Comparison of ENCODE assay signal across 24 mouse cellular contexts in genomic region chr7:130555597-130555996, GRCm38 (mm10). TPM values are rescaled to one million over a fixed set of nuclear protein-coding genes. Genes with fewer than 3 reads are reported as not detected.
DNase-seq lines count a peak whose midpoint lies in the region; ATAC-seq lines count a peak whose summit lies in the region.
"Had no signal": no experiment of that assay in that cellular context is flagged by ENCODE, and none has a peak within 500 bp of the region (broad histone marks: within the 10 kb centered on the region; RNA-seq: fewer than 3 reads in every experiment).

No protein-coding gene starts in this region.

- peaks cover 3% of the 10 kb centered on the region; the same call in 1 of the 2 replicates for H3K4me1 ChIP-seq in heart, embryonic 11.5 days (ENCODE audit: control insufficient read depth, insufficient read depth, low read length)
- H3K4me1 ChIP-seq in lung, embryonic 15.5 days: 0 out of 2 replicates have a peak, but pooled peaks cover 2% of the 10 kb centered on the region
- H3K4me1 ChIP-seq: stomach, embryonic 15.5 days had no signal

- no peak overlapping the region for H3K4me2 ChIP-seq in heart, embryonic 11.5 days
- no peak overlapping the region for H3K4me2 ChIP-seq in lung, embryonic 15.5 days
- H3K4me2 ChIP-seq: embryonic facial prominence, embryonic 15.5 days; kidney, embryonic 15.5 days; stomach, embryonic 15.5 days had no signal

- no peaks in the 10 kb centered on the region for H3K36me3 ChIP-seq in heart, embryonic 11.5 days (ENCODE audit: control insufficient read depth, insufficient read depth, low read length)
- H3K36me3 ChIP-seq in lung, embryonic 15.5 days: no peaks in the 10 kb centered on the region
- H3K36me3 ChIP-seq: embryonic facial prominence, embryonic 15.5 days; hindbrain, embryonic 10.5 days; kidney, embryonic 15.5 days; stomach, embryonic 15.5 days had no signal

- no peak overlapping the region for H3K4me3 ChIP-seq in heart, embryonic 11.5 days (ENCODE audit: low read depth, low read length)
- H3K4me3 ChIP-seq in lung, embryonic 15.5 days: no peak overlapping the region
- H3K4me3 ChIP-seq: embryonic facial prominence, embryonic 15.5 days; hindbrain, embryonic 10.5 days; kidney, embryonic 15.5 days; megakaryocyte, embryonic 14.5 days; stomach, embryonic 15.5 days had no signal

- no peak overlapping the region for H3K9ac ChIP-seq in heart, embryonic 11.5 days (ENCODE audit: low read depth, low read length)
- no peak overlapping the region for H3K9ac ChIP-seq in lung, embryonic 15.5 days
- H3K9ac ChIP-seq: embryonic facial prominence, embryonic 15.5 days; kidney, embryonic 15.5 days; stomach, embryonic 15.5 days had no signal

- no peaks in the 10 kb centered on the region for H3K9me3 ChIP-seq in heart, embryonic 11.5 days (replicated peaks; ENCODE audit: control insufficient read depth, low read length)
- no peaks in the 10 kb centered on the region for H3K9me3 ChIP-seq in lung, embryonic 15.5 days
- H3K9me3 ChIP-seq: embryonic facial prominence, embryonic 15.5 days; hindbrain, embryonic 10.5 days; kidney, embryonic 15.5 days; megakaryocyte, embryonic 14.5 days; stomach, embryonic 15.5 days had no signal

- 79% methylated on average over 5 of the region's 5 CpGs for WGBS in heart, embryonic 11.5 days (ENCODE audit: insufficient replicate concordance)
- whole genome bisulfite sequencing in lung, embryonic 15.5 days: 52% methylated on average over 5 of the region's 5 CpGs

- DNase-seq in heart, adult 11 months: peak; percentile 87
- DNase-seq in lung, adult 18-20 months: no peak
- peak; percentile 29 for DNase-seq in adipocyte (ENCODE audit: low spot score)
- DNase-seq in skeletal muscle tissue, adult 2 months (ENCODE audit: low read depth, low spot score): peak; percentile 45
- no peak for DNase-seq in spleen, postnatal 36 days (ENCODE audit: low spot score in 2 of 2)
- DNase-seq: adrenal gland, adult 2 months; gastrocnemius, postnatal 10 days; kidney, adult 11 months; kidney, postnatal 36 days; layer of hippocampus, postnatal 36 days; right cerebral cortex, postnatal 14 days; thymus, adult 2 months; thymus, postnatal 4 days had no signal

- ATAC-seq in heart, embryonic 11.5 days (replicated peaks; ENCODE audit: insufficient number of reproducible peaks, low FRiP score, low TSS enrichment): no peak
- no peak for ATAC-seq in lung, embryonic 15.5 days (ENCODE audit: borderline replicate concordance, extremely low read depth, low FRiP score, low TSS enrichment)
- ATAC-seq in megakaryocyte, adult 5-6 weeks (ENCODE audit: poor library complexity, severe bottlenecking): no peak
- ATAC-seq: forebrain, embryonic 14.5 days; Patski had no signal

- H3K27me3 ChIP-seq in heart, embryonic 11.5 days (ENCODE audit: control insufficient read depth, insufficient read depth, low read length): no peaks in the 10 kb centered on the region
- no peaks in the 10 kb centered on the region for H3K27me3 ChIP-seq in lung, embryonic 15.5 days
- H3K27me3 ChIP-seq: embryonic facial prominence, embryonic 15.5 days; kidney, embryonic 15.5 days; Patski; stomach, embryonic 15.5 days had no signal

- H3K27ac ChIP-seq in heart, embryonic 11.5 days (ENCODE audit: low read depth, low read length): no peak overlapping the region
- H3K27ac ChIP-seq in lung, embryonic 15.5 days: peak overlapping the region; percentile 26; the same call in 1 of the 2 replicates
- H3K27ac ChIP-seq: embryonic facial prominence, embryonic 15.5 days; hindbrain, embryonic 10.5 days; kidney, embryonic 15.5 days; stomach, embryonic 15.5 days had no signal

RNA-seq across cellular contexts. Expression of gene Nsmce4a, which starts 17.3 kb away (rescaled TPM):
- polyA plus RNA-seq in heart, embryonic 11.5 days (2014; fragmentation: Nextera tagmentation; extraction: Ambion mirVana): 137 and 146 TPM in 2 replicates
- polyA plus RNA-seq in lung, embryonic 15.5 days (2015; fragmentation: Nextera tagmentation; extraction: Ambion mirVana): 158 and 164 TPM in 2 replicates
- total RNA-seq in megakaryocyte, adult 5-6 weeks (2015): 152 and 195 TPM in 2 replicates
- total RNA-seq in megakaryocyte, adult 5-6 weeks (2017): 146 and 152 TPM in 2 replicates

RNA-seq across cellular contexts. Expression of gene Tacc2, which starts 21.6 kb away (rescaled TPM):
- polyA plus RNA-seq in heart, embryonic 11.5 days (2014; fragmentation: Nextera tagmentation; extraction: Ambion mirVana): 42.2 and 48.9 TPM in 2 replicates
- polyA plus RNA-seq in lung, embryonic 15.5 days (2015; fragmentation: Nextera tagmentation; extraction: Ambion mirVana): 23.4 and 25.3 TPM in 2 replicates
- 0.38 and 1.8 TPM in 2 replicates for total RNA-seq in megakaryocyte, adult 5-6 weeks (2015)
- total RNA-seq in megakaryocyte, adult 5-6 weeks (2017): 0.16 and 0.22 TPM in 2 replicates
- total RNA-seq: monocyte, adult 5-6 weeks had no signal

RNA-seq across cellular contexts. Expression of gene Ate1, which starts 35.4 kb away (rescaled TPM):
- polyA plus RNA-seq in heart, embryonic 11.5 days (2014; fragmentation: Nextera tagmentation; extraction: Ambion mirVana): 55.5 and 67.1 TPM in 2 replicates
- polyA plus RNA-seq in lung, embryonic 15.5 days (2015; fragmentation: Nextera tagmentation; extraction: Ambion mirVana): 65.1 and 67.5 TPM in 2 replicates
- total RNA-seq in megakaryocyte, adult 5-6 weeks (2015): 27.5 and 39.2 TPM in 2 replicates
- 53.6 and 67.2 TPM in 2 replicates for total RNA-seq in megakaryocyte, adult 5-6 weeks (2017)

Comparison
In these comparisons a context has a peak if more than half of its experiments do, and no peak if none do; other contexts are left out.
1. DNase-seq: peak in heart, adult 11 months (single experiment), adipocyte (single experiment) and skeletal muscle tissue, adult 2 months (single experiment); none in lung, adult 18-20 months (0 of 2) and spleen, postnatal 36 days (0 of 2).